Mouse (Mus musculus) C2C12 (cell line): ENCODE results near the gene Strip2.

ENCODE experiments used
- CEBPB ChIP-seq: IDR thresholded peaks from one replicate; pipeline ENCODE4 v1.6.1; 2011; ENCODE audit warnings: low read depth, mild to moderate bottlenecking, control low read depth, moderate library complexity
- CTCF ChIP-seq: IDR thresholded peaks from one replicate; pipeline ENCODE4 v1.5.1; 2011; ENCODE audit not compliant: control insufficient read depth, insufficient read depth, insufficient read length
- FOSL1 ChIP-seq: IDR thresholded peaks from one replicate; pipeline ENCODE4 v1.8.0; 2011; ENCODE audit warnings: mild to moderate bottlenecking, low read length; ENCODE audit not compliant: poor library complexity, insufficient read depth, severe bottlenecking
- MAX ChIP-seq: IDR thresholded peaks from one replicate; pipeline ENCODE4 v1.6.1; 2011; ENCODE audit warnings: mild to moderate bottlenecking, control low read depth
- MYOD1 ChIP-seq: IDR thresholded peaks from one replicate; pipeline ENCODE4 v1.6.1; 2011; ENCODE audit warnings: low read depth; ENCODE audit not compliant: control insufficient read depth, insufficient read length
- MYOG ChIP-seq: IDR thresholded peaks from one replicate; pipeline ENCODE4 v1.6.1; 2011; ENCODE audit not compliant: control insufficient read depth, insufficient read length; ENCODE audit errors: extremely low read depth
- USF1 ChIP-seq: IDR thresholded peaks from one replicate; pipeline ENCODE4 v1.6.1; 2011; ENCODE audit warnings: low read depth, mild to moderate bottlenecking, control low read depth, moderate library complexity

- TF ChIP-seq MAX (no peak), CTCF (no peak), MYOG (no peak), USF1 (no peak), FOSL1 (no peak), MYOD1 (no peak), CEBPB (no peak)
These were observed 540 bp downstream of the Strip2 start for GRCm38 (mm10) chr6:29917383-29917720.
